Mouse (Mus musculus) kidney, embryonic 15.5 days (tissue): ENCODE results near the gene Sowahb. TPM values are rescaled to one million over a fixed set of nuclear protein-coding genes. Genes with fewer than 3 reads are reported as not detected.
A peak's percentile ranks its signal among the peaks of the same experiment; 100 is the strongest.

Experiments
- ATAC-seq: fragments of 200-750 bp; cut with Nextera tagmentation; replicated peaks from 2 replicates; pipeline ENCODE4 v1.8.0; 2017; ENCODE audit warnings: moderate TSS enrichment; ENCODE audit not compliant: low FRiP score
- H3K27ac ChIP-seq: fragments of 300-500 bp; sonication (generic); 2 replicates; pipeline ENCODE4 v1.5.1; 2015; ENCODE audit warnings: mild to moderate bottlenecking, inconsistent platforms
- H3K27me3 ChIP-seq: fragments of 300-500 bp; sonication (generic); 2 replicates; pipeline ENCODE4 v1.6.1; 2015; ENCODE audit warnings: inconsistent platforms
- H3K36me3 ChIP-seq: fragments of 300-500 bp; sonication (generic); 2 replicates; pipeline ENCODE4 v1.6.1; 2015; ENCODE audit warnings: inconsistent platforms
- H3K4me1 ChIP-seq: fragments of 300-500 bp; sonication (generic); 2 replicates; pipeline ENCODE4 v1.6.1; 2015; ENCODE audit warnings: inconsistent platforms
- H3K4me2 ChIP-seq: fragments of 300-500 bp; sonication (generic); 2 replicates; pipeline ENCODE4 v1.6.1; 2015; ENCODE audit warnings: moderate library complexity, mild to moderate bottlenecking, inconsistent platforms
- H3K4me3 ChIP-seq: fragments of 300-500 bp; sonication (generic); replicated peaks from 2 replicates; pipeline ENCODE4 v1.5.1; 2015; ENCODE audit warnings: mild to moderate bottlenecking, inconsistent platforms
- H3K9ac ChIP-seq: fragments of 300-500 bp; sonication (generic); 2 replicates; pipeline ENCODE4 v1.6.1; 2015; ENCODE audit warnings: mild to moderate bottlenecking, inconsistent platforms
- H3K9me3 ChIP-seq: fragments of 300-500 bp; sonication (generic); replicated peaks from 2 replicates; pipeline ENCODE4 v1.6.1; 2016; ENCODE audit warnings: inconsistent platforms
- WGBS: fragments of 180-500 bp; shearing (Covaris S2); methylation state at CpG from one replicate; pipeline ENCODE4 v1.1.7; 2015; ENCODE audit warnings: mixed read lengths; 5-methylcytosine and 5-hydroxymethylcytosine counted together
- polyA plus RNA-seq: library from polyadenylated mRNA; unstranded; fragments of >200 nt; fragmentation: Nextera tagmentation; extraction: Ambion mirVana; gene quantifications from 2 replicates; pipeline ENCODE4 v1.2.1, GENCODE M21; 2015

The Sowahb gene
- polyA plus RNA-seq, 1 experiment from 2014 or later = 1.4 TPM

GRCm38 (mm10) chr5:93040095-93040494, 4.7 kb downstream of the Sowahb start:
- H3K36me3 ChIP-seq = no peaks in the 10 kb centered on the region
- H3K4me3 ChIP-seq = no peak overlapping the region
- WGBS = 58% methylated on average over 5 of the region's 5 CpGs
- peaks cover 47% of the 10 kb centered on the region for H3K4me1 ChIP-seq
- no peaks in the 10 kb centered on the region for H3K9me3 ChIP-seq
- no peak overlapping the region for H3K4me2 ChIP-seq
- no peak for ATAC-seq
- H3K9ac ChIP-seq = no peak overlapping the region
- peaks cover 31% of the 10 kb centered on the region for H3K27me3 ChIP-seq
- no peak overlapping the region for H3K27ac ChIP-seq

- ATAC-seq = no peak
- Histone ChIP-seq H3K27me3 (no peaks in the 10 kb centered on the region), H3K4me2 (no peak overlapping the region), H3K4me1 (peaks cover 17% of the 10 kb centered on the region), H3K9me3 (no peaks in the 10 kb centered on the region), H3K27ac (no peak overlapping the region), H3K4me3 (no peak overlapping the region), H3K36me3 (no peaks in the 10 kb centered on the region), H3K9ac (no peak overlapping the region)
- WGBS = 70% methylated on average over 7 of the region's 7 CpGs
Measured at GRCm38 (mm10) chr5:93036254-93036653, 8.6 kb downstream of the Sowahb start.

- no peak for ATAC-seq
- no peaks in the 10 kb centered on the region for H3K27me3 ChIP-seq
- no peak overlapping the region for H3K4me3 ChIP-seq
- no peak overlapping the region for H3K27ac ChIP-seq
- 83% methylated on average over 1 of the region's 1 CpGs for WGBS
- H3K36me3 ChIP-seq = no peaks in the 10 kb centered on the region
- no peak overlapping the region for H3K4me2 ChIP-seq
- H3K4me1 ChIP-seq = peaks cover 16% of the 10 kb centered on the region
- no peaks in the 10 kb centered on the region for H3K9me3 ChIP-seq
- H3K9ac ChIP-seq = no peak overlapping the region
Measured at GRCm38 (mm10) chr5:93035285-93035684, 9.5 kb downstream of the Sowahb start.

- 0 out of 2 replicates have a peak, but pooled peaks have one; percentile 40 for ATAC-seq
- no peak overlapping the region for H3K4me2 ChIP-seq
- 54% methylated on average over 5 of the region's 5 CpGs for WGBS
- no peaks in the 10 kb centered on the region for H3K9me3 ChIP-seq
- no peaks in the 10 kb centered on the region for H3K27me3 ChIP-seq
- no peaks in the 10 kb centered on the region for H3K36me3 ChIP-seq
- no peak overlapping the region for H3K4me3 ChIP-seq
- H3K9ac ChIP-seq = no peak overlapping the region
- no peak overlapping the region for H3K27ac ChIP-seq
- H3K4me1 ChIP-seq = peaks cover 12% of the 10 kb centered on the region
Measured at GRCm38 (mm10) chr5:93033087-93033870, 11.5 kb downstream of the Sowahb start.

GRCm38 (mm10) chr5:93032621-93033020, 12.2 kb downstream of the Sowahb start:
- peaks cover 11% of the 10 kb centered on the region for H3K4me1 ChIP-seq
- no peak overlapping the region for H3K4me2 ChIP-seq
- no peak overlapping the region for H3K9ac ChIP-seq
- WGBS = 80% methylated on average over 4 of the region's 4 CpGs
- no peaks in the 10 kb centered on the region for H3K27me3 ChIP-seq
- no peaks in the 10 kb centered on the region for H3K9me3 ChIP-seq
- no peak overlapping the region for H3K27ac ChIP-seq
- ATAC-seq = no peak
- H3K4me3 ChIP-seq = no peak overlapping the region
- no peaks in the 10 kb centered on the region for H3K36me3 ChIP-seq

GRCm38 (mm10) chr5:93030869-93031268, 14.0 kb downstream of the Sowahb start:
- Histone ChIP-seq H3K27me3 (no peaks in the 10 kb centered on the region), H3K4me1 (peaks cover 18% of the 10 kb centered on the region), H3K9ac (no peak overlapping the region), H3K27ac (no peak overlapping the region), H3K9me3 (no peaks in the 10 kb centered on the region), H3K4me2 (no peak overlapping the region), H3K36me3 (no peaks in the 10 kb centered on the region), H3K4me3 (no peak overlapping the region)
- WGBS = 53% methylated on average over 3 of the region's 3 CpGs
- no peak for ATAC-seq

- no peak overlapping the region for H3K9ac ChIP-seq
- 84% methylated on average over 5 of the region's 5 CpGs for WGBS
- no peaks in the 10 kb centered on the region for H3K9me3 ChIP-seq
- H3K4me1 ChIP-seq = peaks cover 22% of the 10 kb centered on the region
- no peak overlapping the region for H3K4me3 ChIP-seq
- H3K36me3 ChIP-seq = no peaks in the 10 kb centered on the region
- ATAC-seq = no peak
- no peak overlapping the region for H3K27ac ChIP-seq
- H3K4me2 ChIP-seq = no peak overlapping the region
- no peaks in the 10 kb centered on the region for H3K27me3 ChIP-seq
Measured at GRCm38 (mm10) chr5:93030411-93030810, 14.4 kb downstream of the Sowahb start.

GRCm38 (mm10) chr5:93027120-93027675, 17.6 kb downstream of the Sowahb start:
- H3K27ac ChIP-seq = peak overlapping the region; percentile 80
- no peak overlapping the region for H3K9ac ChIP-seq
- no peak overlapping the region for H3K4me3 ChIP-seq
- H3K4me2 ChIP-seq = peak overlapping the region; percentile 8; the same call in 1 of the 2 replicates
- H3K9me3 ChIP-seq = no peaks in the 10 kb centered on the region
- no peaks in the 10 kb centered on the region for H3K27me3 ChIP-seq
- no peak for ATAC-seq
- peaks cover 32% of the 10 kb centered on the region for H3K4me1 ChIP-seq
- WGBS = 36% methylated on average over 9 of the region's 9 CpGs
- H3K36me3 ChIP-seq = no peaks in the 10 kb centered on the region

GRCm38 (mm10) chr5:93026437-93027119, 18.2 kb downstream of the Sowahb start:
- Histone ChIP-seq H3K9ac (no peak overlapping the region), H3K27me3 (no peaks in the 10 kb centered on the region), H3K4me2 (peak overlapping the region; percentile 8; the same call in 1 of the 2 replicates), H3K4me1 (peaks cover 32% of the 10 kb centered on the region), H3K36me3 (no peaks in the 10 kb centered on the region), H3K9me3 (no peaks in the 10 kb centered on the region), H3K4me3 (no peak overlapping the region), H3K27ac (peak overlapping the region; percentile 80)
- 18% methylated on average over 4 of the region's 4 CpGs for WGBS
- peak; percentile 46; the same call in 1 of the 2 replicates for ATAC-seq

- Histone ChIP-seq H3K27ac (peak overlapping the region; percentile 65), H3K9me3 (no peaks in the 10 kb centered on the region), H3K4me1 (peaks cover 32% of the 10 kb centered on the region), H3K4me2 (peak overlapping the region; percentile 4; the same call in 1 of the 2 replicates), H3K27me3 (no peaks in the 10 kb centered on the region), H3K36me3 (no peaks in the 10 kb centered on the region), H3K9ac (no peak overlapping the region), H3K4me3 (no peak overlapping the region)
- 13% methylated on average over 7 of the region's 7 CpGs for WGBS
- 0 out of 2 replicates have a peak, but pooled peaks have one; percentile 44 for ATAC-seq
Measured at GRCm38 (mm10) chr5:93024754-93025280, 20.0 kb downstream of the Sowahb start.

- no peak overlapping the region for H3K4me2 ChIP-seq
- no peak for ATAC-seq
- no peak overlapping the region for H3K9ac ChIP-seq
- H3K27ac ChIP-seq = no peak overlapping the region
- no peaks in the 10 kb centered on the region for H3K36me3 ChIP-seq
- H3K9me3 ChIP-seq = no peaks in the 10 kb centered on the region
- WGBS = 68% methylated on average over 7 of the region's 7 CpGs
- H3K27me3 ChIP-seq = no peaks in the 10 kb centered on the region
- H3K4me3 ChIP-seq = no peak overlapping the region
- H3K4me1 ChIP-seq = peaks cover 28% of the 10 kb centered on the region
Measured at GRCm38 (mm10) chr5:93022126-93022797, 22.6 kb downstream of the Sowahb start.
